Mouse (Mus musculus): ENCODE results near the gene Sh3glb1. TPM values are rescaled to one million over a fixed set of nuclear protein-coding genes. Genes with fewer than 3 reads are reported as not detected.
"Not testable (repeated sequence)": the region's sequence is repeated elsewhere in the genome, so short reads cannot be mapped to it uniquely, and the experiment has no call there.

The Sh3glb1 gene
- total RNA-seq (2015; ENCODE audit: low replicate concordance) (181 and 202 TPM in 2 replicates), total RNA-seq (2017; ENCODE audit: low replicate concordance) (166 and 182 TPM in 2 replicates)

DNA sequence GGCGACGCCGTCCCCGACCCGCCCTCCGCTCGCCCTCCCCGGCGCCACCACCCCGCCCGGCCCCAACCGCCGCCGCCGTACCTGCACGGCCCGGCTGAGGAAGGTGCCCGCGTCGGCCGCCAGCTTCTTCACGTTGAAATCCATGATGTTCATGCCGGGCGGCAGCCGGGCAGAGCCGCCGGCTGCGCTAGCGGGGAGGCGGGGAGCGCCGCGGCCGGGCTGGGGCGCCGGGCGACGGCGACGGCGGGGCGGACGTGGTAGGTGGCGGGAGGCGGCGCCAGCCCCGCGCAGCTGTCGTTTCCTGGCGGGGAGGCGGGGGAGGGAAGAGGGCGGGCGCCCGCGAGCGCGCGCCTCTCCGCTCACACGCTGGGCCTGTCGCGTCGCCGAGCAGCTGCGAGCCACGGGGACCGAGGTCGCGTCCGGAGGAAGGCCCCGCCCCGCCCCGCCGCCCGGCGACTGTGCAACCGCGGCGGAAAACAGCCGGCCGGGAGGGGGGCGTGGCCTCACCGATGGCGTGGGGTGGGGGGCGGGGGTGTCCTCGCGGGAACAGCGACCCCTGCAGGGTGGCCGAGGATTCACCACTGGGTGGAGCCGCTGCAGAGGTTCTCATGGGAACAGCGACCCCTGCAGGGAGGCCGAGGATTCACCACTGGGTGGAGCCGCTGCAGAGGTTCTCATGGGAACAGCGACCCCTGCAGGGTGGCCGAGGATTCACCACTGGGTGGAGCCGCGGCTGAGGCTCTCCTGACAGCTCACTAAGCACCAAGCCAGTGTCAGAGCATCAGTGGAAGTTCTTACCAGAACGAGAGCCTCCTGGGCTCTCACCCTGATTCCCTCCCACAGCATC is at the start of gene Sh3glb1:
TSS of gene Sh3glb1 (minus strand) at position 435 of the 847 bp plus-strand sequence.
- peak; percentile 71 for ATAC-seq (replicated peaks; ENCODE audit: low FRiP score, poor library complexity, severe bottlenecking)

DNA sequence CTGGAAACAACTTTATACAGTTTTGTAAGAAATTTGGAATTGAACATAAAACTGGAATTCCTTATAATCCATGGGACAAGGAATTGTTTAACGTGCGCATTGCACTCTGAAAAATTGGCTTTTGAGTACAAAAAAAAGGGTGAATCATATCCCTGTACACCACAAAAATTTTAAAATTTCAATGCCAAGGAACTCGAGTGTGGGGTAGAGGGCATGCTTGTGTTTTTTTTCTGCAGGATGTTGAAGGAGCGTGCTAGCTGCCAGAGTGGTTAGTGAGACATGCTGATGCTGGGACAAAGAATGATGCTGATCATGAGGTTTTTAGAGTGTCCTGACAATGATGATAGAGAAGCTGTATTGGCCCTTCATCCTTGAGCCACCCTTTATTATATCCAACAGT is 45.0 kb upstream of the Sh3glb1 start:
- no peak for ATAC-seq (replicated peaks; ENCODE audit: low FRiP score, poor library complexity, severe bottlenecking)

DNA sequence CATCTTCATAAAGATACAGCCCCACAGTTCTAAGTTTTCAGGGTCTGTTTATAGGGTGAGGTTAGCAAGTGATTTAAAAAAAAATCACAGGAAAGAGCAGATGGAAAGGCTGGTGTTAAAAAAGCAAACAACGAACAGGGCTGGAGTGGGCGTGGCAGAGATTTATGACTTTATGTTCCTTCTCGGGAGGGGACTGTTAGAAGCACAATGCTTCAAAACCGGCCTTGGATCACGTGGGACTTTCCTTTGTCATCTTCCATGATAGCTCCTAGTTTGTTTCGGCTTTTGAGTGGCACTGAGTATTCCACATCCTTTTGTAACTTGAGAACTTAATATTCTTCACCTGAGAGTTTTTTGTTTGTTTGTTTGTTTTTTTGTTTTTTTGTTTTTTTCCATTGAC is 41.3 kb upstream of the Sh3glb1 start:
- no peak for ATAC-seq (replicated peaks; ENCODE audit: low FRiP score, poor library complexity, severe bottlenecking)

DNA sequence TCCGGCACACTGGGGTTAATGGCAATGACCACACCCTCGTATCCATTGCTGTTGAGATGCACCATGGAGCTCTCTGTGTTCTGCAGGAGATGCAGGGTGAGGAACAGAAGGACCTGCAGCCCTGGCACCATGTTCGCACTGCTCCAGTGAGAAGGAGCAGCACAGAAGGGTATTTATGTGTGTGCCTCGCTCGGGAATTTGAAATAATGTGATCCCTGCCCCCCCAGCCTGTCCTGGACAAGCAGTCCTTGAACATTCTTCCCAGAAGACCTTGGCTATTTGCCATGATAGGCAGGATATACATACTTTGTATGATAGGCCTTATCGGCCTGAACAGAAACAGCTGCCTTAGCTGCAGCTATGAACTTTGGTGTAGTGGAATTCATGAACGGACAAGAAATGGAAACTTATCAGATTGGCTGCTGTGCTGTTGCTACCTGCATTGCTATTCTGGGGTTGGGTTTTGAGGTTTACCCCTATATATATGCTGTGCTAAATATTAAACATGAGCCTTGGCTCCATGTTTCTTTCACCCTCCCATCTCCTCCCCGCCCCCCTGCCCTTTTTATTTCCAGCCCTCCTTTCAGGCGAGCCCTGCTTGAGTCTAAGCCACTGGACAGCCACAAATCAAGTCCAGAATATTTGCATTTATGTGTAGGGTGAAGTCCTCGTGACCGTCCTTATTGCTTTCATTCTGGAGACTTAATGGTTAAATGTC is 40.6 kb upstream of the Sh3glb1 start, which contains the start of gene Clca3a1:
TSS of gene Clca3a1 (minus strand) at position 386 of the 718 bp plus-strand sequence.
- ATAC-seq (replicated peaks; ENCODE audit: low FRiP score, poor library complexity, severe bottlenecking) = peak; percentile 91

DNA sequence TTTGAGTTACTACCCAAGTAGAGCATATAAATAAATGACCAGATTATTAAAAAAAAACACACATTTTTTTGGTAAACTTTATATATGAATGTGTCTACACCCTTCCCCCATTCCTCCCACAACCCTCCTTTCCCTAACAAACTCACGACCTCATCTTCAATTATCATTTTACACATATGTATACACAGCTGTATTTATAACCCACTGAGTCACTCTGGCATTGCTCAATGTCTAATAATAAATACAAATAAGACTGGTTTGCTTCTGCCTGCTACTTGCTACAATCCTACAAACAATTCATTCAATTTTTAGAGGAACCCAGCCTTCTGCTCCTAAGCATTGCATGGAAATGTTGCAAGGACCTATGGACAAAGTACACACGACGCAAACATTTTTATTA is 39.6 kb upstream of the Sh3glb1 start:
- ATAC-seq (replicated peaks; ENCODE audit: low FRiP score, poor library complexity, severe bottlenecking) = no peak

DNA sequence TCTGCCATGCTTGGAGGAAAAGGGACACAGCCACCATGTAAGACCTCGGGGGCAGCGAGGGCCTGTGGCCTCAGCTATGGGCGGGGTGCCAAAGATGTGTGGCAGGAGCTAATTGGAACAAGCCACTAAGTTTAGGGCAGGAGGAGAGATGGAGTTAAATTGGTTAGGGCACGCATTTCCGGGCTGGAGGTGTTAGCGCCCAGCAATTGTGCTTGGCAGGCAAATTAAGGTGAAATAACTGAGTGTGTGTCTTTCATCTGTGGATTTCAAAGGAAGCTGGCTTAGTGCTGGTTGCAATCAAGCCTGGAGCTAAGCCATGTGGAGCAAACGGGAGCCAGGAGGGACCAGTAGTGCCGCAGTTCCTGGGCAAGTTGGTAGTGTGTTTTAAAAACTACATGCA is 36.0 kb upstream of the Sh3glb1 start:
- not testable (repeated sequence) for ATAC-seq (replicated peaks; ENCODE audit: low FRiP score, poor library complexity, severe bottlenecking)

DNA sequence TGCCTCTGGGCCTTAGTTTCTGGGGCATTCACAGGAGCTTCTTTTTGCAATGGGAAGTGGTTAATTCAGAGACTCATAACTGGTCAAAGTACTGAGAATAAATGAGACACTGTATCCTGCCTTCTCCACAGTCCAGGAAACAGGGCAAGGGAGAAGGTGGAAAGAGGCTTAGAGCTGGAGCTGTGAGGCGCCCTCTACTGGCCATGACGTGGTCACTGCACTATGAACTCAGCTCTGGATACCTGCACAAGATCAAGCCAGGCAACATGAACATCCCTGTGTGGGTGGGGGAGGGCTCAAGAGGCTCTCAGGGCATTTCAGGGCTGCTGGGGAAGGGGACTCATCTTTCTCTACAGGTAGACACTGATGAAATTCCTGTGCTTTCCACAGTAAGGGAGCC is 33.0 kb upstream of the Sh3glb1 start:
- peak; percentile 84 for ATAC-seq (replicated peaks; ENCODE audit: low FRiP score, poor library complexity, severe bottlenecking)

DNA sequence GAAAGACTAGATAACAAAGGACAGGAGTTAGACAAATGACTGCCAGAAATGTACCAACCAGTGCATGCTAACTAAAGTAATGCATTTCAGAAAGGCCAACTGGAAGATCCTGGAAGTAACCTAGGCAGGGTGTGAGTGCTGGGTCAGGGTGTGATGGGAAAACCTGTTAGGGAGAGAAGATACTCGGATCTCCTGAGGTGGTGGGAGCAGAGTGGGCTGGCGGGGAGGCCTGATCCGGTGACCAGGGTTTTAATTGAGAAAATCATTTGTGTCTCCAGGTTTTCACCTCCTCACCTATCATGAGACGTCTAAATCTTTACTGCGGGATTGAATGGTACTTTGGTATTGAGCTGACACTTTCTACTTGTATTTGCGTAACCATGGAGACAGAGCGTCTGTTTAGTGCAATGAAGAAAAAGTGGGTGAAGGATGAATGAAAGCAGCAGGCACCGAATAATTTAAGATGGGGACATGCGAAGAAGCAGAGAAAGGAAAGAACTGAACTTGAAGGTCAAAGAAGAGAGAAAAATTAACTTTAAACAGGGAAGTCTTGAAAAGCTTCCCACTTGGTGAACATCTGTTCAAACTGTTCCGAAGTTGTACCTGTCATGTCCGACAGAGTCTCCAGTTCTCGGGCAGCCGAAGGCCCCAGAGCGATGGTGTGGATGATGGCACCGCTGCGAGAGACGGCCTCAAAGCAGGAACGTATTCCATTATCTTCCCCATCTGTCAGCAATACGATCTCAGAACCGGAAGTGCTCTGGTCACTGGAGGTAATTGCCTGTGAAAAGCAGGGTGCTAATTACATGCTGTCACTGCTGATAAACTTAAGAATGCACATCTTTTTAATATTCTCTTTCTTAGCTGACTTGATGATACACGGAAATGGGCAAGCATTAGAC is 29.2 kb upstream of the Sh3glb1 start:
- ATAC-seq (replicated peaks; ENCODE audit: low FRiP score, poor library complexity, severe bottlenecking) = not testable (repeated sequence)

DNA sequence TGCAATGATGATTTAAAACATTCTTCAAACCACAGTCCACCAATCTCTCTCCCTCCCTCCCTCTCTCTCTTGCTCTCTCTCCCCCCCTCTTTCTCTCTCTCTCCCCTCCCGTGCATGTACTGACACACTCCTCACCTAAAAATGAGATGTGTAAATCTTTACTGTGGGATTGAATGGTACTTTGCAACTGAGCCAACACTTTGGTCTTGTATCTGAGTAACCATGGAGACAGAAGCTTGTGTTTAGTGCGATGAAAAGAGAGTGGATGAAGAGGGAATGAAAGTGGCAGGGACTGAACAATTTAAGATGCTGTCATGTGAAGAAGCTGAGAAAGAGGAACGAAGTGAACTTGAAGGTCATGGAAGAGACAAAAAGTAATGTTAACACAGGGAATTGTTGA is 27.6 kb upstream of the Sh3glb1 start:
- ATAC-seq (replicated peaks; ENCODE audit: low FRiP score, poor library complexity, severe bottlenecking) = not testable (repeated sequence)

DNA sequence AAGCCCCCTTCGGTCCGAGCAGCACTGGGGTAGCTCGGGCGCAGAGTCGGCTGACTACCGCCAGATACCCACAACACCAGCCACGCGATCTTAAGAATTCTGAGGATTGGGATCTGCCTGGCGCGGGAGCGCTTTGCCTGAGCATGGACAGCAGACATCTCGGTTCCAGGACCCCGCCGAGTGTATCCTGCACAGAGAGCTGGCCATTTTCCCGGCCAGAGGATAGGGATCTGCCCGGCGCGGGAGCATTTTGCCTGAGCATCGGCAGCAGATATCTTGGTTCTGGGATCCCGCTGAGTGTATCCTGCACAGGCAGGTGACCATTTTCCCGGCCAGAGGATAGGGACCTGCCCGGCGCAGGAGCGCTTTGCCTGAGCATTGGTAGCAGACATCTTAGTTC is 18.3 kb upstream of the Sh3glb1 start:
- ATAC-seq (replicated peaks; ENCODE audit: low FRiP score, poor library complexity, severe bottlenecking) = not testable (repeated sequence)

DNA sequence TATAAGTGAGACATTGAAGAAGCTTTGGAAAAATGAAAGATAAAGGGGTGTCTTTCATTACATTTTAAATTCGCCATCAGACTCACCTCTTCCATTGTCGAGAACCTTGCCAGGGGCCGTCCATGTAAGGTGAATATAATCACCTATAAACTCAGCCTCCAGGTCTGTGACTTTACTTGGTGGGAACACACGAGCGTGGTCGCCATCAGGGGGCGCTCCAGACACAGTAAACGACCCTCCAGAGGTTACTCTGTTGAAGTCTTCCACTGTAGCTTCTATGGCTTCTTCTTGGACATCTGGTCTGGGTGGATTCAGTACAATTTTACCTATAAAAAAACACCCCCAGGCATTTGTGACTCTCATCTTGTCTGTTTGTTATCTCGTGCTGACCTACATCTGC is 16.7 kb upstream of the Sh3glb1 start:
- ATAC-seq (replicated peaks; ENCODE audit: low FRiP score, poor library complexity, severe bottlenecking) = peak; percentile 68

DNA sequence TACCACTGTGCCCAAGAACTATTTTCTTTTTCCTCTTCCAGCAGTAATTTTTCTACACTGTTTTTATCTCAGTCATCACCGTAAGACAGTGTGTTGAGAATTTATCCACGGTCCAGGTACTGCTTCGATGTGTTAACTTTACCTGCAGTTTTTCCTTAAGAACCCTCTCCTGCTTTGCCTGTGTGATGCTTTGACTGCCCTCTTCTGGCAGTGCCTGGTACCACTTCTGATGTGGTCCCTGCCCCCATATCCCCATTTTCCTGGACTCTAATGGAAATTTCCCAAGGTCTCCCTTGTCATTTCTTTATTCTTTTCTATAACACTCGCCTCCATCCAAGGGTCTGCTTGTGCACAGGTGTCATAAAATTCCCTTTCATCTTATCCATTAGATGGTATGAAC is 3.3 kb upstream of the Sh3glb1 start:
- ATAC-seq (replicated peaks; ENCODE audit: low FRiP score, poor library complexity, severe bottlenecking) = 0 out of 2 replicates have a peak, but pooled peaks have one; percentile 36

DNA sequence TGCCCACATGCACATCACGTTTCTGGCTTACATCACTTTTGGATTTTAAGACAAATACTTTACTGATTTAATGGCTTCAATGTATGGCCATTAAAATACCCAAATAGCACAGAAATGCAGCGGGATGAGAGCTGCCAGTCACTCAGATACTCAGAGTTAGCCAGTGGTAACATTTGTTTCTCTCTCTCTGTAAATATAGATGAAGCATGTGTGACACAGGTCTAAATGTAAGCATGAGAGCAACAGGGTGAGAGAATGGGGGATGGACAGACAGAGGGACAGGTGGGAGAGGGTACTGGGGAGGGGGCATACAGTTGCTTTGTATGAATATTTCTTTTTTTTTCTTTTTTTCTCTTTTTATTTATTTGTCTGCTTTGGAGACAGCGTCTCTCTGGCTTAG is 2.4 kb upstream of the Sh3glb1 start:
- ATAC-seq (replicated peaks; ENCODE audit: low FRiP score, poor library complexity, severe bottlenecking) = not testable (repeated sequence)

DNA sequence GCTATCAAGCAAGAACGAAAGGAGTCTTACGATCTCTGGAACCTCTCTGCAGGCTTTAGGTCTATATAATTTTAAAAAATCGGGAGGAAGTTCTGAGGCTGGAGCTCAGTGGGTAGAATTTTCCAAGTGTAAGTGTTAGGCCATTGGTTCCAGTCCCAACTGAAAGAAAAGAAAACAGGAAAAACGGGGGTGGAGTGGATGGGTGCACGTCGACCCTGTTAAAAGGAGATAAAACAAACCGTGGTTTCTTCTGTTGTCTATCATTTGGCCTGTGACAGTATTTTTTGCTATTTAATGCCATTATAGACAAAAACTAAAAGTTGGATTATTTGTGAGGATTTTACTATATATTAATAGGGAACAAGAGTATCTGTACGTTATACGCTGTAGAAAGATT is 1.7 kb upstream of the Sh3glb1 start:
- no peak for ATAC-seq (replicated peaks; ENCODE audit: low FRiP score, poor library complexity, severe bottlenecking)

DNA sequence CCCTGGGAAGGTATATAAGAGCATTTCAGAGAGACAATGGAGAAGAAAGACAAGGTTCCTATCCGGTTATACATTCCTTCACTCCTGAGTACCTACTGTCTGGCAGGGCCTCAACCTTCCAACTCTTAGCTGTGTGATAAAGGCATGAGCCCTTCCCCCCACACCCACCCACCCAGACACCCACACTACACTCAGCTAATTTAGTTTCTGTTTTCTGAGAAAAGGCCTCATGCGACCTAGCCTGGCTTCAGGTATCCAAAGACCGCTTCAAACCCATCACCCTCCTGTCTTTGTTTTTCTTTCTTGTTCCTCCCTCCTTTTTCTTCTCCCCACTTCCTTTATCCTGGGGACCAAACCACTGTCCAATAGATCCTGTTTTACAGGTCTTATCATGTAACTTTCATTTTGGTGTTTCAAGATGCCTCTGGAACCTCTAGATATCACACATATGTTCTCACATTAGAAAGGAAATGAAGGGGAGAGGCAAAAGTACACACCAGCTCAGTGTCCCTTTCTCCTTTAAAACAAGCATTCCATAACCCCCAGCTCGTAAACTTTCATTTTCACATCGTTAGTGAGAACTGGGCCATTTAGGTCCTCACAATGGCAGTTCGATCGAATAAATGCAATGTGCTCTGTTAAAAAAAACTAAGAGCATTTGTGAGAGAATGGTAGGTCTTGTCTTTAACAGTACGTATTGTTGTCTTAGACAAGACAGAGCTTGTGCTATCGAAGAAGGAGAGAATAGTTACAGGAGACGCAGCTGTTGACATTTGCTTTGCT is 1.1 kb upstream of the Sh3glb1 start:
- 0 out of 2 replicates have a peak, but pooled peaks have one; percentile 13 for ATAC-seq (replicated peaks; ENCODE audit: low FRiP score, poor library complexity, severe bottlenecking)

DNA sequence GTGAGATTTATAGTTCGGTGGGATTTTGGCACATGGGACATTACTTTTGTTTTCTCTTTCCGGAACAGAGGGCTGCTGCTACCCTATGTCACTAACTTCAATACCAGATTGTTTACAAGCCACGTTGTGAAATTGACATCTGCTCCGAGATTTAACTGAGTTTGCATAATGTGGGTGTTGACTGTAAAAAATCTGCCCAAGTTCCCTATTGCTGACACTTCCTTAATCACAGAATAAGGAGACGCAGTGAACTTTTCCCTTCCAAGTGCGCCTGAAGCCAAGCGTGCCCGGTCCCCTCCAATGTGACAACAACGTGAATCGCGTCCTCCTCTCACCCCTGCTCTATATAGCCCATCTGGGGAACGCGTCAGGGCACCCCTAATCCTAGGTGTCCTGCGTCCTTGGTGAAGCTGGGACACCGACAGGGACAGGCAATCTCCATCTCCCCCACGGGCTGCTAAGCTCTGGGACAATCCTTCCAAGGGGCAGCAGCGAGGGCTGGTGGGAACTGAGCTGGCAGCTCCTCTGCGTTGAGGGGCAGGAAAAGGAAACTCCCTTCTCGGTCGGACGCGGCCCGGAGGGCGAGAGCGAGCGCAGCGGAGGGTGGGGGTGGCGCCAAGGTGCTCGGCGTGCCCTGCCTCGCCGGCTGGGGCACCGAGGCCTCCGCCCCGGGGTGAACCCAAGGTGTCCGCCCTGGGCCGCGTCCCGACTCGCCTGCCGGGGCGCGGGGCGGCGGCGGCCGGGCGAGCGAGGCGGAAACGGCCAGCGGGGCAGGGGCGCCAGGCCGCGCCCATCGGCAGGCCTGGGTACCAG is 841 bp downstream of the Sh3glb1 start:
- peak; percentile 60 for ATAC-seq (replicated peaks; ENCODE audit: low FRiP score, poor library complexity, severe bottlenecking)

DNA sequence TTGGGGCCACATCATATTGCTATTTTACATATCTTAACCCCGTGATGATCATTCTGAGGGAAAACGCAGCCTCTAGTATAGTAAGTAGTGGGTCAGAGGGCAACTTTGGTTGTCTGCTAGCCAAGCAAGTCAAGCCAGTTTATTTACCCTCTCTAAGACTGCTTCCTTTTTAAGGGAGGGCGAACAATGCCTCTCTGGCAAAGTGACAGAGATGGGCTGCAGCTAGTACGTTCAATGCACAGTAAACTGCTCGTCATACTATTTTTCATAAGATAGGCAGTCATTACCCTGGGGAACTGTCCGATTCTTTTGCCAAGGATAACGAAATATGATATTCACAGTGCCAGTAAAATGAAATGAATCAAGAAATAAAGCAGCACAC is 1.4 kb downstream of the Sh3glb1 start:
- ATAC-seq (replicated peaks; ENCODE audit: low FRiP score, poor library complexity, severe bottlenecking) = no peak

DNA sequence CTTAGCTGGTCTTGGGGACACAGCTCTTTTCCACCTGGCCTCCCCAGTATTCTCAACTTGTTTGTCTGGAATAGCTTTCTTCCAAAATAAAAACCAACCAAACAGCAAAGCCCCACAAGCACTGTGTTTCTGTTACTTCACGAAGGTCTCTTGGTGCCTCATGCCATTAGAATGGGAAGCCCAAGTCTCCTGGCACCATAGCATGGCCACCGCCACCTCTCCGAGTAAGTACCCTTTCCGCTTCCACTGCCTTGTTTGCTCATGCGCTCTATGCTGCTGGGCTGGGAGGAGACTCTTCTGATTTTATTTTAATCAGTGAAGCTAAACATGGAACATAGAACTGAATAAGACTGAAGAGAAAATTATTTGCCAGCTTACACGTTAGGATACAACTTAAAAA is 2.3 kb downstream of the Sh3glb1 start:
- no peak for ATAC-seq (replicated peaks; ENCODE audit: low FRiP score, poor library complexity, severe bottlenecking)
